Mouse (Mus musculus) small intestine, adult 2 months (tissue): ENCODE data around the gene Alox5ap. TPM values are rescaled to one million over a fixed set of nuclear protein-coding genes. Genes with fewer than 3 reads are reported as not detected.
A peak's percentile ranks its signal among the peaks of the same experiment; 100 is the strongest.

Source experiments
- H3K27ac ChIP-seq: fragments of 200-500 bp; 2 replicates; pipeline ENCODE4 v1.5.1; 2012; ENCODE audit warnings: low read depth, low read length, control low read depth, inconsistent platforms; ENCODE audit not compliant: insufficient read depth
- H3K27me3 ChIP-seq: fragments of 200-500 bp; 2 replicates; pipeline ENCODE4 v1.6.1; 2012; ENCODE audit warnings: mild to moderate bottlenecking, moderate library complexity, low read length, inconsistent platforms; ENCODE audit not compliant: control insufficient read depth, insufficient read depth
- H3K36me3 ChIP-seq: fragments of 200-500 bp; 2 replicates; pipeline ENCODE4 v1.6.1; 2012; ENCODE audit warnings: mild to moderate bottlenecking, low read length, control low read depth, inconsistent platforms; ENCODE audit not compliant: control insufficient read depth, insufficient read depth
- H3K4me1 ChIP-seq: fragments of 200-500 bp; 2 replicates; pipeline ENCODE4 v1.6.1; 2012; ENCODE audit warnings: low read length, inconsistent platforms, mixed read lengths; ENCODE audit not compliant: control insufficient read depth, insufficient read depth, insufficient read length
- H3K4me3 ChIP-seq: fragments of 200-500 bp; 2 replicates; pipeline ENCODE4 v1.5.1; 2012; ENCODE audit warnings: low read depth, mild to moderate bottlenecking, control low read depth, inconsistent platforms, low read length, moderate library complexity
- CTCF ChIP-seq: fragments of 200-500 bp; IDR thresholded peaks from 2 replicates; pipeline ENCODE4 v1.5.1; 2012; ENCODE audit warnings: low read depth, mild to moderate bottlenecking, control low read depth, inconsistent platforms, low read length, moderate library complexity, mixed read lengths; ENCODE audit not compliant: insufficient replicate concordance, insufficient read length; ENCODE audit errors: extremely low read depth
- POLR2A ChIP-seq: fragments of 200-500 bp; IDR thresholded peaks from 2 replicates; pipeline ENCODE4 v1.6.1; 2012; ENCODE audit warnings: low read depth, mild to moderate bottlenecking, control low read depth, inconsistent platforms, low read length, moderate library complexity
- WGBS: fragments of 180-500 bp; shearing (Covaris S2); methylation state at CpG from one replicate; pipeline ENCODE4 v1.1.7; 2018; 5-methylcytosine and 5-hydroxymethylcytosine counted together
- polyA plus RNA-seq: library from polyadenylated mRNA; depleted of rRNA; stranded (reverse); fragments of >200 nt; gene quantifications from 2 replicates; pipeline ENCODE4 v1.2.3, GENCODE M21; 2012

Alox5ap gene
- polyA plus RNA-seq, 1 experiment, result 12.3 TPM

GRCm38 (mm10) chr5:149314514-149315081, 50.0 kb downstream of the Alox5ap start:
- Histone ChIP-seq H3K27me3 (no peaks in the 10 kb centered on the region), H3K4me3 (no peak overlapping the region), H3K27ac (no peak overlapping the region), H3K36me3 (no peaks in the 10 kb centered on the region), H3K4me1 (no peaks in the 10 kb centered on the region)
- TF ChIP-seq POLR2A (no peak), CTCF (no peak)
- WGBS, result 89% methylated on average over 12 of the region's 12 CpGs

GRCm38 (mm10) chr5:149316926-149317325, 52.4 kb downstream of the Alox5ap start:
- Histone ChIP-seq H3K27me3 (no peaks in the 10 kb centered on the region), H3K4me1 (no peaks in the 10 kb centered on the region), H3K4me3 (no peak overlapping the region), H3K36me3 (no peaks in the 10 kb centered on the region), H3K27ac (no peak overlapping the region)
- WGBS, result 45% methylated on average over 4 of the region's 4 CpGs
- TF ChIP-seq CTCF (no peak), POLR2A (no peak)

- 74% methylated on average over 9 of the region's 9 CpGs for WGBS
- no peak for TF ChIP-seq POLR2A
- TF ChIP-seq CTCF, result no peak
- Histone ChIP-seq H3K4me3 (no peak overlapping the region), H3K27me3 (no peaks in the 10 kb centered on the region), H3K4me1 (peaks cover 6% of the 10 kb centered on the region), H3K27ac (0 out of 2 replicates have a peak overlapping the region, but pooled peaks have one; percentile 9), H3K36me3 (no peaks in the 10 kb centered on the region)
Observed at GRCm38 (mm10) chr5:149319874-149320323, 55.3 kb downstream of the Alox5ap start.

- no peak overlapping the region for H3K4me3 ChIP-seq
- peaks cover 6% of the 10 kb centered on the region for H3K4me1 ChIP-seq
- H3K27ac ChIP-seq, result peak overlapping the region; percentile 20; the same call in 1 of the 2 replicates
- no peaks in the 10 kb centered on the region for H3K36me3 ChIP-seq
- no peak for TF ChIP-seq POLR2A
- no peak for TF ChIP-seq CTCF
- WGBS, result 40% methylated on average over 15 of the region's 15 CpGs
- H3K27me3 ChIP-seq, result no peaks in the 10 kb centered on the region
Observed at GRCm38 (mm10) chr5:149320534-149321482, 56.2 kb downstream of the Alox5ap start.

DNA sequence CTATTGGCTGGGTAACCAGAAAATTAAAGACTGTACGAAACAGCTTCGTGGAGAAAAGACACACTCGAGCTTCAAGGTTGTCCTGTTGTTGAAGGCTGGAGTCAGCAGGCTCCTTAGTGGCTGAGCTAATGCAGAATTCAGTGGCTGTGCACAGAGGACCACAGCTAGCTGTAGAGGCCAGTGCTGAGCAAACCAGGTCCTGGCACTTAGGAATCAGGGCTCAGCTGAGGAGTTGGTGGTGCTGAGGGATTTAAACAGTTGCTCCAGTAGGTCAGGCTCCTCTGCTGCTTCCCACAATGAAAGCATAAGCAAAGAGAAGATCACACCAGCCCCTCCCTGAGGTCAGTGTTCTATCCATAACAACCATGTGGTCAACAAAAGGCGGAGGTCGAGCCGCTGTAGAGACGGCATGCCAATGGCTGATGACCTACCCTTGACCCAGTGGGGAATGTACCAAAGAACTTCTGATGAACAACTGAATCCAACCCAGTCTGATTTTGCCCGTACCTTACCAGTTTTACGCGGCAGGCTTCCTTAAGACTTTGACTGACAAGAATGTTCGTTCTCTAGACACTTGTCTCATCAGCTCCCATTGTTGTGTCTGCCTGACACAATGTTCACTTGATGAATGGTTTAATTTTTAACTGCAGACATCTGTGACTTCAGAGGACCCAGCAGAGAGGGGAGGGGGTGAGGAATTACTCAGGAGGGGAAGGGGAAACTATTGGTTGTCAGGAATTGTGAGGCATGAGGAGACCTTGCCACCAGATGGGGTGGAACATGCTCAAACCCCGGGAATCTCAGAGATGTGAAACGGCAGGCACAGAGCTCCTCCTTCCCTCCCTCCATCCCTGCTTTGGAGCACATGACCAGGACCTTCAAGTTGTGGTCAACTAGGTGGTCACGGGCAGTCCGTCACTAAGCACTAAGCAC, 57.6 kb downstream of the Alox5ap start:
- no peaks in the 10 kb centered on the region for H3K27me3 ChIP-seq
- H3K36me3 ChIP-seq, result no peaks in the 10 kb centered on the region
- no peak overlapping the region for H3K27ac ChIP-seq
- WGBS, result 45% methylated on average over 15 of the region's 15 CpGs
- TF ChIP-seq CTCF (no peak), POLR2A (no peak)
- H3K4me3 ChIP-seq, result no peak overlapping the region
- peaks cover 6% of the 10 kb centered on the region for H3K4me1 ChIP-seq

DNA sequence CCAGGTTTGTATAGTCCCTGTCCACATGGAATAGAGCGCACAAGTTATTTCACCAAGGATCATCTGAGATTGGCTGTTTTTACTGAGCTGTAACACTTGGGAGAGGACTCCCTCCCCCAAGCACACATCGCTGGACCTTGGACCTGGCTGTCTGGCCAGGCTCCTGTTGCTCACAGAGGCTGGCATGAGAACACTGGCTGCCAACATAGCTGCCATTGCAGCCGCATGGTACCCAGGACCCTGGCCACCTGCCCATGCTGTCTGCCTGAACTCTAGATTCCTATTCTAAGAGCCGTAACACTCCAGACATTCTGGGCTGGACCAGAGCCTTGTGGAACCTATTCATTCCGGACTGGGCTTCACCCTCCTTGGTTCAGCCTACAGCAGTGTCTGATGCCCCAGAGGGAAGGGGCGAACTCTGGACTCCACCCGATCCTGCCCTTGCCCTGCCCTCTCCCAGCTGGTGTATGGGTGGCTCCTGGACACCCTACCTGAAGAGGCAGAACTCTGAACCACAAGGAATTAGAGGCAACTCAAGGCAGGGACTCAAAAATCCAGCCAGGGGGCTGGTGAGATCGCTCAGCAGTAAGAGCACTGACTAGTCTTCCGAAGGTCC, 58.5 kb downstream of the Alox5ap start:
- Histone ChIP-seq H3K27me3 (no peaks in the 10 kb centered on the region), H3K4me1 (peaks cover 6% of the 10 kb centered on the region), H3K36me3 (no peaks in the 10 kb centered on the region), H3K4me3 (peak overlapping the region; percentile 2; the same call in 1 of the 2 replicates), H3K27ac (no peak overlapping the region)
- 40% methylated on average over 9 of the region's 9 CpGs for WGBS
- no peak for TF ChIP-seq CTCF
- TF ChIP-seq POLR2A, result no peak
